Mouse (Mus musculus): ENCODE measurements at regions not wholly inside any gene's neighbourhood (a gene's known extent, or its start where the extent isn't known, plus 50 kb on each side); places are given as distances from the start of the nearest gene placed in this dataset.

DNA sequence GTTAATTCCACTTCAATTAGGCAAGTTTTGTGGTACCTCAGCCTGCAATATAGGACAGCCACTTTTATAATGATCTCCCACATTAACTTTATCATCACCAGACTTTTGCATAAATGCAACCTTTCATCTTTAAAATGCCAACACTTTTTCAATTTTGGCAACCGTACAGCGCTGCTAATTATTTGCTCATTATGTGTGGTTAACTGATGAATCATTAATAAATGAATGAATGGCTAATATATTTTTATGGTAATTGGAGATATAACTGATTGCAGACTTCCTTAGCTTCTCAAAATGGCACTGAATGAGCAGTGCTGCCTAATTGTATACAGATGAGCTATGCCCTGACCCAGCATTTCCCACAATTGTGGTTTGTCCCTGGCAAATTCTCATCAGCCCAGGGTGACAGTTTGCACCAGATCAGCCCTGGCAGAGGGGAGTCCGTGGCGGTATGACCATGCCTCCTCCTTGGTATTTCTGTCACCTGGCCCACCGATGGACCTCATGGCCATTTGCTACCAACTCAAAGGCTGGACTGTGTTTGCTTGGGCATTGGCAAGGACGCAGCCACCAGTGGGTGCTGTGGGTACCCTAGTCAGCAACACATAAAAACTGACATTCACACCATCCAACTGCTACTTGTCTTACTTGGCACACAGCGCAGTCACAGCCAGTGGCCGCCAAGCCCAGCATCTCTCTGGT is 173.7 kb upstream of the Lmo4 start:
- DNase-seq: peak in 1 of 2 experiments; percentile 11

DNA sequence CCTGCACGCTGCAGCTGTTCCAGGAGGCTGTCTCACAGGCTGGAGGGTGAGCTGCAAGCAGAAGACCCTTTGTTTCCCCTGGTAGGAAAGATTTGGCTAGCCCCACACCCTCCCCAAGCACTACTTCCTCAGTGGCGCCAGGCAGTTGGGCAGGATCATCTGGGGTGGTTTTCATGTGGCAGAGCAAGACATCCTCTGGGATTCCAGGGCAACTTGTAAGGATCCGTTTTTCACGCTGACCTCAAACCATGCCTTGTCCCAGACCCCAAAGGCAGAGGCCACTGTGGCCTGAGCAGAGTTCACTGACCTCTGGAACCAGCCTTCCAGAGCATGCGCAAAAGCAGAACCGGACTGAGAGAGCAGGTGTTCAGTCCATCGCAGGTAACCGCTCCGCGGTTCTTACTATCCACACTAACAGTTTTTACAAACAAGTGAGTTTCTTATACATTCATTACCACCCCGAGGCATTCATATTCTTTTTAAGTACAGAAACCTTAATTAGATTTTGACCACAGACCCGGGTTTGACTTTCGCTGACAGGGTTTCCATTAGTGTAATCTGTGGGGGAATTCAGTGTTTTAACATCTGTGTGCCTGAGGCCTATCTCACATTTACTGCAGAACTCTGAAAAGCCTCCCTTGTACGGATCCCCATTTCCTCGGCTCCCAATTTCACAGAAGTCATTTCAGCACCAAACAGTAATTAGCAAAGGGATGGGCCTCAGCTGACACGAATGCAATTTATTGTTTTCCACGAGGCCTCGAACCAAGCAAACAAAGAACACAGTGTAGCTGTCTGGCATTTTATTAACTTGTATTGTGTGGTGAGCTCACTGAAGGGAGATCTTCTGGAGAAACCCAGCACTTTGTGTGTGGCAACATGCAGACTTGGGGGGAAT is 172.9 kb upstream of the Lmo4 start:
- DNase-seq: no peak

DNA sequence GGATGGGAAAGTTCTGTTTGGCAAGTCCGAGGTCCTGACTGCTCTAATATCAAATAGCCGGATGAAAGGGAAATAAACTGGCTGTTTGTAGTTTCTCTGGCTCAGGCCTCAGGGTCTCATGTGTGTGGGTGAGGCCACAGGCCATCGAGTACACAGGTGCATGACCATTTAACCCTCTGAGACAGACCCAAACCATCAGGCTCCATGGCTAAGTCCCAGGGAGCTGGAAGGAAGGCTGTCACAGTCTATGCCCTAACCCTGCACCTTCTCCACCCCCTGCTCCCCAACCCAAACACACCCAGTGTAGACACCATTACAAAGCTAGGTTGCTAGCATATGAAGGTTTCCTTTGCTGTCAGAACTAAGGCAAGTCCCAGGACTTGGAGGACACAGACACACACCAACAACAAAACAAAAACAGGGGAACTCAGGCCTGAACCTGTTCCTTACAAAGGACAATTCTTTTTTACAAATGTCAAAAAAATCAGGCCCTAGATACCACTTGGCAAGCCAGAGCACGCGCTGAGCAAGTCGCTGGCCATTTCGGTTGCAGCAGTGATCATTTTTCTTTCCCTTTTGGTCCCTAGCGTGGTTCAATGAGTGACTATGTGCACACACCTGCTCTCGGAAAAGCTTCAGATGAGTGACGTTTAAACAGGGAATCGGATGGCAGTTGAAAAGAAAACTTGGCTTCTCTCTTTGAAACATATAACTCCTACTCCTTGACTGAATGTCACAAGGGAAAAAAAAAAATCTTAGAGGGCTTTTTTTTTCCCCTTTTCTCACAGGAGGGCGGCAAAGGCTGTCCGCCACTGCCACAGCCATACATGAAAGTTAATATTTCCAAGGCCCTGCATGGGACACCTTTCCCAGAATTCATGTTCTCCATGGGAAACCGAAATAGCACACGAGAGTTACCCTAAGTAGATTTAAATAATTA is 171.7 kb upstream of the Lmo4 start:
- no peak for DNase-seq

DNA sequence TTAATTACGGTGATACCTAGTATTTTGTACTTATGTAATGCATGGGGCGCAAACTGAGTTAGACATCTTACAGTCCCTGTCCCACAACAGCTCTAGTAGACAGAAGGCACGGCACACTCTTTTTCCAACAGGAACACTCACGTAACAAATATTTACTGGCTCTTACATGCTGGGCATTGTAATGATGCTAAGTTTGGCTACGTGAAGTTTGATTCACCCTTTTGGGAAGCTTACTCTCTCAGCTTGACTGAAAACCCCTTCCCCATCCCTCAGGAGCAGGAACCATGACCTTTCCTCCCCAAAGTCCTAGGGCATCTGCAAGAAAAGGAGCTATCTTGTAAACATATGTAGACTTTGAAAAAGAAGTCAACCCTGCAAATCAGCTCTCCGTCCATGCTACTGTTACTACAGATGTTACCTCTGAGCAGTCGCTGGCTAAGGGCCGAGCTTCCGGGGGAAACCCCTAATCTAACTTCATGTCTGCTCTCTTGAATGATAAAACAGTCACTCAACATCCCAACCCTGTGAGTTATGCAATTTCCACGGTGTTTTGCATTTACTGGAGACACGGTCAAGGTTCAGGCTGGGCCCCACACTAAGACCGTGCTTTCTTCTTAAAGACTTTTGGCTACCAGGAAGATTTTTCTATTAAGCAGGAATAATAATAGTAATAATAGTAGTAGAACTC is 170.8 kb upstream of the Lmo4 start:
- DNase-seq: no peak

DNA sequence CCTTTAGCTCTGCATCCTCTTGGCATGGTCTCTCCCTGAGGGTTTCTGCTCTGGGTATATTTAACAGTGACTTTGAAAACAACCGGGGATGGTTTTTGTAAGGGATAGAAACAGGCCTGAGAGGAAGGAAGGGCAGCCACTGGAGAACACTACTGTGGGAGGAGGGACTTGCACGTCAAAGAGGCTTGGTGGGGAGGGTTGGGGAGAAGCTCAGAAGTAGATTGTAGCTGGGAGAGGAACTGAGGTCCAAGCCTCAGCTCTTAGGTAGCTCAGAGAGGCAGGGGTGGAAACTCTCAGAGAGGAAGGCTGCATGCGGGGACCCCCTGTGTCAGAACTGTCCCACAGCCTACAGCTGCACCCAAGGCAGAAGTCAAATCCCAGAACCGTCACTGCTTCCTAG is 163.3 kb upstream of the Lmo4 start:
- DNase-seq: no peak

DNA sequence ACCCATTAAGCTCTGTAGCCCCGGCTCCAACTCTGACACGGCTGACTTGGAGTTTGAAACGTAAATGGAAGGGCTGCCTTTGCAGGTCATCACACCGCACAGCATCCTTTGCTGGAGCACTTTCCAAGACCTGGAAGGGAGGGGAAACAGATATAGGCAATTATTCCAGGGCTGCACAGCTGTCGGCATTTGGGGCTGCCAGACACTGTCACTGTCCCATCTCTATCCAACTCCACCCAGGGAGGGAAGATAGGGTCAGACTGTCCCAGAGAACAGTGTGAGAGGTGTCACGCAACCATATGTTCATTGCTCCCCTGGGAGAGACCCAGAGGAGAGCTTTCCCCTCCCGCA is 162.7 kb upstream of the Lmo4 start:
- no peak for DNase-seq

DNA sequence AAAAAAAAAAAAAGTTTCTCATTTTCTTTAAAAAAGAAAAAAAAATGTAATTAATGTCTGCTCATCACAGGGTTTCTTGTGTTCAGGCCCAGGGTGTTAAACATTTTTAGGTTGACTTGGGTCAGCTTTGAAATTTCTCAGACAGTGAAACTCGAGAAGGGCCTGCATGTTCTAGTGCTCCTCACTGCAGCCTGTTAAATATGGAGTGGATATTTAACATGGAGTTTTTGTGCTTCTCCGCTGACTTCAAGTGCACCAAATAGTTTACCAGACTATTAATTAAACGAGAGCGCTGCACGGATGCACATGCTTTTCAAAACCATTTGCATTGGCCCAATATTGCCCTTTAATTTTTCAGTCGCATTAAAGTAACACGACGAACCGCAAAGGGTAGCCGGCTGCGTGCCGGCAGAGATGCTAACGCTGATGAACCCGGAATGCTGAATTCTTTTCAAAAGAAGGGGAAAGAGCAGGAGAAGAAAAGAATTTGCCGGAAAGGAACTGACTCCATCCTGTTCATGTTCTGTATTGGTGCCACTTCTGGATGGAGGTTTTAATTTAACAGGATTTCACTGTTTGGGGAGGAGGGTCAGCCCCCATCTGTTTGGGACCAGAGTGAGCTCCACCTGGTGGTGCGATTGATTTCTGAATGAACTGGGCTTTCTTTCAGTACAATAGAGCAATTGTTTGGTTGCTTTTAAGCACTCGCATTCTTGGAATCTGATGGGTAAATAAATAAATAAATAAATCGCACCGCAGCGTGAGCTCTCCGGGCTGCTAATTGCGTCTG is 162.2 kb upstream of the Lmo4 start:
- peak in 1 of 2 experiments; percentile 23 for DNase-seq

DNA sequence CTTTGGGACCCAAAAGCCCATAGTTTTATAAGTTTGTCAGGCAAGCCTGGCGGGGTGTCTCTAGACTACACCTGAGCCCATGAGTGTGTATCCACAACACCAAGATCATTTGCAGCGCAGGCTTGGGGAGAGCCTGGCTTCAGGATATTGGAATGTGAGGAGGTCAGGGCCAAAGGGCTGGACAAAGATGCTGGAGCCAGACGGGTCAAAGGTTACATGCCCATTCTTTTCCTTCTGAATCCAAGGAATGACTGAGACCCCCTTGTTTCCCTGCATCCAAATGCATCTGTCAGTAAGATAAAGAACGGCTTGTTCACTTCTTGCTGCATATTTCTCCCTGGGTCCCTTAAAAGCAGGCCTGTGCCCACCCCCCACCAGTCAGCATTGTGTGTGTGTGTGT is 160.9 kb upstream of the Lmo4 start:
- DNase-seq: peak in 1 of 2 experiments; percentile 4

DNA sequence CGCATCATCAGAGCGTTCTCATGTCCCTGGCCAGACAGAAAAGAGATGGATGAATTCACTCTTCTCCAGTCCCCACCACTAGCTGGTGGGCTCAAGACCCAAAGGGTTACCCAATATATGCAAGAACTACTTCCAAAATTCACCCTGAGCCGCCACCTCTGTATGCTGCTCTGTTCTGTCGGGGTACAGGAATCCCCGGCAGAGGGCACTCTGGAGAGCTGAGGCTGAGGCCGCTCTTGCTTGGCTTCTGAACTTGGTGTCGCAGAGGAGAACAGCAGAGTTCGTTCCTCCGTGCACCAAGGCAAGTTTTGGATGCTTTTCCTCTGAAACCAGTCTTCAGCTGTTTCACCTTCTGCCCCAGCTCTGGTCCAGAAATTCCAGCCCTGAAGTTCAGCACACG is 157.5 kb upstream of the Lmo4 start:
- peak; percentile 69 to 78 for DNase-seq

DNA sequence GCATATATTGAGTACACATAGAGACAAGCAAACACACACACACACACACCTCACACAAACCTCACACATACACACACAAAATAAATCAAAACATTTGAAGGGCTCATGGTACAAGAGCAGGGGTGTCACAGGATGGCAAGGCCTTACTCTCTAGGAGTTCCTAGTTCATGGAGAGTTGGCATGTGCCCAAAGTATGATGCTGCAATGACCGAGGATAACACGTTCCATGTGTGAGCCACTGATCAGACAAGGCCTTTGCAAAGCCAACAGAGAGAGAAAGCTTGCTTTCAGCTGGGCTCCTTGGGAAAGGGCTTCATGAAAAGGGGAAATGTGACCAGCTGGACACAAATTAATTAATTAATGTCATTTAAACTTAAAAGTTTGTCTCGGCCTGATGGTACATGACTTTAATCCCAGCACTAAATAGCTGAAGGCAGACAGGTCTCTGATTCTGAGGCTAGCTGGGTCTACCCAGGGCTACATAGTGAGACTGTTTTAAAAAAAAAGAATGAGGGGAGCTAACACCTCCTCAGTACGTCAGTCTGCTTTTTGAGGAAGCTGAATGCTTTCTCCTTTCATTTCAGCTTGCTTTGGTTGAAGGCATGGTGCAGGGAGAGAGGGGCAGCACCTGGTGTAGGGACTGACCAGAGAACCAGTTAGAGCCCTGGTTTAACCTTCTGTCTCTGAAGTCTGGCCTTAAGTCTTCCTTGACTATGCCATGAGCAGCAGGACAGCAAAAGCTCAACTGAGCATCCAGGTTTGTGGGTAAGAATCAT is 156.4 kb upstream of the Lmo4 start:
- DNase-seq: peak; percentile 47 to 49

DNA sequence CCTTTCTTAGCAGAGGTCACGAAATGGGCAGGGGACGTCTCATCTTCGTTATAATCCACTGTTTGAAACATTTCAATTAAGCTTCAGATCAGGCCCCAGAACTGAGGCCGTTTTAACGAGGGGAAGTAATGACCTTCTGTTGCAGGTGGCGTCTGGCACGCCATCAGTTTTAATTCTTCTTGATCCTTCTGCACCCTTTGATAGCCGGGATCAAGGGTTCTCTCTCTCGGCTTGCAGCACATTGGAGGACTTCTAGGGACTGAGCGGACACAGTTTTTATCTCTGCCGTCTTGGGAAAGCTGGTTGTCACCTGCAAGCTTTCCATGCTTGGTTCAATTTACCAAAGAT is 151.9 kb upstream of the Lmo4 start:
- DNase-seq: no peak

DNA sequence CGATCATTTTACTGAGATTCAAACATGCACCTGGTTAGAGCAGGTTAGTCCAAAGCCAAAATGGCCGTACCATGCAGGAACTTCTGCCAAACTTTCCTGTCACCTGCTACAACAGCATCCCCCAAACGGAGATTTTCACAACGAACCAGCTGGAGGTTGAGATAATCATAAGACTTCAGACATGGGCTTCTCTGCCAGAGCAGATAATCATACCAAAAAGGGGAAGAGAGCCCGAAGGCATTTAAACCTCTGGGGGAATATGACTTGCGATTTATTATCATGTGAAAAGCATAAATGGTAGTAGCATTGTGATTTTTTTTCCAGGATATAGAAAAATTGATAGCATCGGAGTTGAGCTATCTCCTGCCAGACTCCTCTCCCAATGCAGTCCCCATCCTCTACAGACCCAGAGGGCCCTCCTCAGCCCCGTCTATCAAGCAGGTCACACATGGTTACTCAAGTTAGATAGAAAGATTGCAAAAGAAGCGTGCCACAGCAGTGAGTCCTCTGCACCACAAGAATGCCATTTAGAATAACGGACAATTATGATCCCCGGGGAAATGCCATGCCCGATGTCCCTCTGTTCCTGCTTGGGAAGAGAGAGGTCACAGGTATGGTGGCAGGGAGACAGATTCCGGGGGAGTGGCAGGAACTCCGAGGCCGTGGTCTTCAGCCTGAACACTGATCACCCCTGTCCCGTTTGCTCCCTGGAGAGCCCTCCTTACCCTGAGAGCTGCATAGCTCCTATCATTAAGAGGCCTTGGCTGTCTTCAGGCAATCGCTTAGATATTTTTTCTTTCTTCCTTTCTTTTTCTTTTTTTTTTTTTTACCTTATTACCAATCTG is 151.3 kb upstream of the Lmo4 start:
- DNase-seq: no peak

DNA sequence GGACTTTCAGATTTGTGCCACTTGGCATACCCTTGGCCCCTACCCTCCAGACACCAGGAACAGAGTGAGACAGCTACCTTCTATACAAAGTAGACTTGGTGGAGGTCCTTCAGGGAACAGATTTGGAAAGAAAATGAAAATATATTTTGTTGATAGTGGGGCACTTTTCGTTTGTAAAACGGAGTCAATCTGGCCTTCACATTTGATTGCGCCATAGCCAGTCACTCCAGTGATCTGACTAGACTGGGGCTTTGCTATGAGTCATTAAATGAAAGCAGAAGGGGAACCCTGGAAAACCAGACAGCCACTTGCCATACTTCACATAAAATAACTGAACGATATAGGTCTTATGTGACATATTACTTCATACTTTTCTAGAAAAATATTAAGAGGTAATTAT is 147.5 kb upstream of the Lmo4 start:
- peak; percentile 61 to 66 for DNase-seq

DNA sequence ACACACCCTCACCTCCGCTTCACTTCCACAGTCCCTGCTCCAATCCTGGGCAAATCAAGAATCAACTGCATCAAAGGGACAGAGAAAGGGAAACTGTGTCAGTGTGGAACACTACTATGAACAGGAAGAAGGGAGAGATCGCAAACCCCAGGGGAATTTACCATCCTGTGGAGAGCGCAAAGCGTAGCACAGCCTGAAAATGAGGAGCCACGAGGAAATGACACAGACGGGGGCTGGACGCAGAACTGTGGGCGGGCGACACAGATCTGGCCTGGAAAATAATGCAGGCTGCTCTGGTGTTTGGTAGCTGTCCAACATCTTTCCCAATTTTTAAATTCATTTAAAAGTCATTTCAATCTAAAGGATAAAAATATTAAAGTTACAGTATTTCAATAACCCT is 143.4 kb upstream of the Lmo4 start:
- DNase-seq: no peak

DNA sequence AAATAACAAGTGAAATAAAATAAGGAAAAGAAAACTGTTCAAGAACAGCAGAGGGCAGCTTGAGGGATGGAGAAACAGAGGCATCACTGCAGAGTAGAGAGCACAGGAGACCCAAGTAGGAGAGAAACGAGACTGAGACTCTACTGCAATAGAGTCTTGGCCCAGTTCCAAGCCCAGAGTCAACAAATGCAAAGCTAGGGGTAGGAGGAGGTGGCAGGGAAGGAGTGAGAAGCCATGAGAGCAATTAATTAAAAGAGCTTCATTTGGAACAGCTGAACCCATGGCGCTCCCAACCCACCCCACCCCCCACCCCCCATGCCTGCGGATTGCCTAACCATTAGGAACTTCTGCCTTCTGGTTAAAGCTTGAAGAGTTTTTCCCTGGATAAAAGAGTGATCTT is 130.2 kb upstream of the Lmo4 start:
- no peak for DNase-seq

DNA sequence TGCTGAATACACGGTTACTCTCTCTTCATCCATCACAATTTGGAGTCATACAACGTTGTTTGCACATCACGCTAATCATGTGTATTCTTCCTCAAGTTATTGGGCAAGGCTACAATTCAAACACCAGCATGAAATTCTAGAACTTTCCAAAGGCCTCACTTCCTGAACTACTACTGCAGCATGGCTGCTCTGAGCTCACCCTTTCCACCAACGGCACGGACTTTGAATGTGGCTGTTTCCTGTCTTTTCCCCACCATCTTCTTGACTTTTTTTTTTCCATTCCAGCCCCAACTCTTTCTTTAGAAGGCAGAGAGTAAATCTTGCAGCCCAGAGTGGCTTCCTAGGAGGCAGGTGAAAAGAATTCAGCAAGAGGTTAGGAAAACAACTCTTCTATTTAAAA is 129.2 kb upstream of the Lmo4 start:
- no peak for DNase-seq

DNA sequence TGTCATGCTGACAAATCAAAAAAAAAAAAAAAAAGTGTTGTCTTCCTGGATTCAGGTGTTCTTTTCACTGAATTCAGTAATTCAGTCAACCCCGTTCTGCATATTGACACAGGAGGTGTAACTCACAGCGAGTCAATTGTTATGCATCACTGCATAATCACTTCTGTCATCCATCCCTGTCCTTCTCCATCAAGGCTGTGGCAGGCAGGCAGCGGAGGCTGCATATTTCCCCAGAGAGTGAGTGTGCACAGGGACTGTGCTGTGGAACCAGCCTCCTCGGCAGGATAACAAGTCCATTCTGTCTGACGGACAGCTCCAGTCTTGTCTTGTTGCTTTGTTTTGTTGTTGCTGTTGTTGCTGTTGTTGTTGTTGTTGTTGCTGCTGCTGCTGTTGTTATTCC is 127.3 kb upstream of the Lmo4 start:
- peak; percentile 12 to 42 for DNase-seq

DNA sequence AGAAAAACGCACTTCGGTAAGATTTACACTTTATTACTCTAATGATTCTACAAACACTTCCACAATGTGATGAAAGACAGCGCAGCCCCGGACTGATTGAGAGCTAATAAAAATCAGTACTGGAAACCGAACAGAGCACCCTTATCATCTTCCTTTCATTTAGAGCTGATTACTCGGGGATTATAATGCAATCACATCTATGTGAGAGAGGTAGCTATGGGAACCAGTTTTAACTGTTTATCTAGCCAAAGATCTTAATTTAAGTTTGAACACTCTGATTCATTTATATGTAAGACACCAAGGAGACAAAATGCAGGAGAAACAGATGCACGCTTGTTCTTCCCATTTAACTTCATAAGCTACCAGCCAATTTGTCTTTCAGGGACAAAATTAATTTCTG is 124.1 kb upstream of the Lmo4 start:
- no peak for DNase-seq

DNA sequence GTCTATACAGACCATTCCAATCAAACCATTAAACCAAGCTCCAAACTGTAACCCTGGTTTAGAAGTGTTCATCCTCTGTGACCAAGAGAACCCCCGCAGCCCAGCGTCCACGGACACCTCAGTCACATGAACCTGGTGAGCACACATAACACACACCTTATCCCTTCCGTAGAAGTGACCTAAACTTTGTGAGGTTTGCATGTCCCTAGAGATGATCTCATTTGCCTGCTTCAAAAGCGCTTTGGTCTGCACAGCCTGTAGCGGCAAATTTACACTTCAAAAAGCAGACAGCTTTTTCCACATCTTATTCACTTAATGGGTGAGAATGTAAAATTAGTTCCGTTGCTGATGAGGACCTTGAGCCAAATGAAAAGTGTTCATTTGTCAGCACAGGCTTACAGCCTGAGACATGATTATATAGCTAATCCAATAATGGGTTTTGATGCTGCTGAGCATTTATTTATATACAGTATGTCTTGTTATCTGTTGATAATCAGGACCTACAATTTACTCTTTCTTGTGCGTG is 122.3 kb upstream of the Lmo4 start:
- no peak for DNase-seq

Data from adrenal gland, postnatal 36 days (tissue).